Mouse (Mus musculus) heart, adult 11 months (tissue): Measurements from ENCODE around the gene Sod2.
"Not testable (repeated sequence)": the region's sequence is repeated elsewhere in the genome, so short reads cannot be mapped to it uniquely, and the experiment has no call there.

ENCODE experiments used
- DNase-seq: peaks from one replicate; pipeline ENCODE4 v3.0.0; 2022

The Sod2 gene

GRCm38 (mm10) chr17:13036627-13037192 is 30.1 kb downstream of the Sod2 start:
- DNase-seq: not testable (repeated sequence)

- DNase-seq: peak; percentile 92
Observed at GRCm38 (mm10) chr17:13043846-13044673, 37.4 kb downstream of the Sod2 start.

- peak; percentile 93 for DNase-seq
Observed at GRCm38 (mm10) chr17:13052124-13052813, 45.6 kb downstream of the Sod2 start, which contains the start of gene Gpr31b. Gpr31b (minus strand) TSS chr17:13052296.

GRCm38 (mm10) chr17:13060804-13061203 is 54.2 kb downstream of the Sod2 start, which contains the start of gene Tcp10b:
Tcp10b (plus strand) TSS chr17:13061104.
- not testable (repeated sequence) for DNase-seq

- not testable (repeated sequence) for DNase-seq
Observed at GRCm38 (mm10) chr17:13062882-13063281, 56.2 kb downstream of the Sod2 start.

GRCm38 (mm10) chr17:13067864-13068385 is 61.3 kb downstream of the Sod2 start:
- DNase-seq: peak; percentile 54

GRCm38 (mm10) chr17:13069227-13069626 is 62.6 kb downstream of the Sod2 start:
- not testable (repeated sequence) for DNase-seq
